ENCODE assay signal across 19 mouse cellular contexts in the genomic region with DNA sequence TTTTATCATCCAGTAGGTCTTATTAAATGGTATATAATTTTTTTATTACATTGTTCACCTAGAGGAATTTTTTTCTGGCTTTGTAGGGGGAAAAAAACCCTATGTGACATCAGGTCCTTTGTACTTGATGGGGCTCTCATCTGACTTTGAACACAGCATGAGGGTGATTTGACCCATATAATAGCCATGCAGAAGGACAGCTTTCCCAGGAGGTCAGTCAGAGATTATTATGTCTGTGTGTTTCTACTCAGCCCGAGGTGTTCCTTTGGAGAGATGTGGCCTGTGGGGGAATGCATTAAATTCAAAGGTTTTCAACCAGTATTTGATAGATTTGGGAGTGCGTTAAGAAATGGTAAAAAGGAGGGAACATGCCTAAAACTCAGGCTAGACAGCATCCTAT.
DNase-seq lines count a peak whose midpoint lies in the region; ATAC-seq and TF ChIP-seq lines count a peak whose summit lies in the region.
"Had no signal": no experiment of that assay in that cellular context is flagged by ENCODE, and none has a peak within 500 bp of the region (broad histone marks: within the 10 kb centered on the region; RNA-seq: fewer than 3 reads in every experiment).

No protein-coding gene starts in this region.

- H3K4me3 ChIP-seq in forebrain, embryonic 13.5 days = no peak overlapping the region
- no peak overlapping the region for H3K4me3 ChIP-seq in forebrain, embryonic 10.5 days
- no peak overlapping the region for H3K4me3 ChIP-seq in hindbrain, embryonic 14.5 days (replicated peaks; ENCODE audit: low read length)
- no peak overlapping the region for H3K4me3 ChIP-seq in hindbrain, postnatal 0 days (ENCODE audit: low read length)
- H3K4me3 ChIP-seq in midbrain, embryonic 15.5 days = no peak overlapping the region
- no peak overlapping the region for H3K4me3 ChIP-seq in midbrain, postnatal 0 days (ENCODE audit: low read depth, low read length)
- no peak overlapping the region for H3K4me3 ChIP-seq in heart, embryonic 11.5 days (ENCODE audit: low read depth, low read length)
- H3K4me3 ChIP-seq: heart, adult 2 months; heart, embryonic 10.5 days; hindbrain, embryonic 12.5 days had no signal

- 67% methylated on average over 2 of the region's 2 CpGs for WGBS in forebrain, embryonic 13.5 days
- 69% methylated on average over 2 of the region's 2 CpGs for WGBS in forebrain, embryonic 10.5 days
- 57% methylated on average over 2 of the region's 2 CpGs for WGBS in hindbrain, embryonic 14.5 days
- WGBS in hindbrain, postnatal 0 days = 57% methylated on average over 2 of the region's 2 CpGs
- 37% methylated on average over 2 of the region's 2 CpGs for WGBS in midbrain, embryonic 15.5 days
- WGBS in midbrain, postnatal 0 days = 40% methylated on average over 2 of the region's 2 CpGs
- WGBS in heart, embryonic 11.5 days (ENCODE audit: insufficient replicate concordance) = 69% methylated on average over 2 of the region's 2 CpGs

- no peaks in the 10 kb centered on the region for H3K27me3 ChIP-seq in forebrain, embryonic 13.5 days
- no peaks in the 10 kb centered on the region for H3K27me3 ChIP-seq in forebrain, embryonic 10.5 days (ENCODE audit: poor library complexity, severe bottlenecking)
- no peaks in the 10 kb centered on the region for H3K27me3 ChIP-seq in hindbrain, embryonic 14.5 days (ENCODE audit: control insufficient read depth, insufficient read depth, low read length)
- H3K27me3 ChIP-seq in hindbrain, postnatal 0 days (ENCODE audit: insufficient read depth, low read length) = no peaks in the 10 kb centered on the region
- no peaks in the 10 kb centered on the region for H3K27me3 ChIP-seq in midbrain, embryonic 15.5 days (replicated peaks)
- H3K27me3 ChIP-seq in midbrain, postnatal 0 days (ENCODE audit: insufficient read depth, low read length) = no peaks in the 10 kb centered on the region
- no peaks in the 10 kb centered on the region for H3K27me3 ChIP-seq in heart, embryonic 11.5 days (ENCODE audit: control insufficient read depth, insufficient read depth, low read length)
- H3K27me3 ChIP-seq: hindbrain, embryonic 12.5 days had no signal

- DNase-seq in forebrain, embryonic 10.5 days (ENCODE audit: extremely low spot score, low spot score) = no peak
- no peak for DNase-seq in hindbrain, embryonic 14.5 days (ENCODE audit: low spot score)
- DNase-seq in hindbrain, postnatal 0 days (ENCODE audit: low spot score) = no peak
- no peak for DNase-seq in midbrain, postnatal 0 days (ENCODE audit: low spot score)
- peak; percentile 59 for DNase-seq in brain, embryonic 14.5 days (ENCODE audit: low read depth)
- DNase-seq: adrenal gland, adult 8-10 months; adrenal gland, postnatal 25 days; cerebellum, adult 18-20 months; cerebellum, adult 9-10 months; gastrocnemius, postnatal 10 days; gastrocnemius, postnatal 36 days; heart, adult 2 months had no signal

- H3K9me3 ChIP-seq in forebrain, embryonic 13.5 days (replicated peaks) = no peaks in the 10 kb centered on the region
- no peaks in the 10 kb centered on the region for H3K9me3 ChIP-seq in forebrain, embryonic 10.5 days
- no peaks in the 10 kb centered on the region for H3K9me3 ChIP-seq in hindbrain, embryonic 14.5 days (ENCODE audit: control insufficient read depth, low read length)
- H3K9me3 ChIP-seq in hindbrain, postnatal 0 days (ENCODE audit: low read length) = no peaks in the 10 kb centered on the region
- no peaks in the 10 kb centered on the region for H3K9me3 ChIP-seq in midbrain, embryonic 15.5 days
- H3K9me3 ChIP-seq in midbrain, postnatal 0 days (ENCODE audit: low read length) = no peaks in the 10 kb centered on the region
- no peaks in the 10 kb centered on the region for H3K9me3 ChIP-seq in heart, embryonic 11.5 days (replicated peaks; ENCODE audit: control insufficient read depth, low read length)
- H3K9me3 ChIP-seq: heart, embryonic 10.5 days; hindbrain, embryonic 12.5 days had no signal

- peak; percentile 14; the same call in 1 of the 2 replicates for ATAC-seq in forebrain, embryonic 13.5 days
- ATAC-seq in hindbrain, embryonic 14.5 days (ENCODE audit: low FRiP score) = no peak
- no peak for ATAC-seq in hindbrain, postnatal 0 days
- peak; percentile 52; the same call in 1 of the 2 replicates for ATAC-seq in midbrain, embryonic 15.5 days (replicated peaks)
- ATAC-seq in midbrain, postnatal 0 days (ENCODE audit: low FRiP score) = no peak
- no peak for ATAC-seq in heart, embryonic 11.5 days (replicated peaks; ENCODE audit: insufficient number of reproducible peaks, low FRiP score, low TSS enrichment)
- ATAC-seq: activated CD4-positive, CD25-positive, alpha-beta regulatory T cell, adult 4 months; inflammation-experienced regulatory T-cells, adult 6 months had no signal

- no peak for TF ChIP-seq POLR2A in brain, embryonic 14.5 days (IDR thresholded peaks at IDR 0.05; ENCODE audit: borderline replicate concordance, extremely low read depth, insufficient read depth, insufficient read length, poor library complexity, severe bottlenecking)

- H3K4me2 ChIP-seq in forebrain, embryonic 13.5 days = no peak overlapping the region
- H3K4me2 ChIP-seq in hindbrain, embryonic 14.5 days (replicated peaks) = no peak overlapping the region
- H3K4me2 ChIP-seq in hindbrain, postnatal 0 days (ENCODE audit: low read depth, low read length) = no peak overlapping the region
- no peak overlapping the region for H3K4me2 ChIP-seq in midbrain, embryonic 15.5 days
- no peak overlapping the region for H3K4me2 ChIP-seq in midbrain, postnatal 0 days (ENCODE audit: low read depth, low read length, poor library complexity, severe bottlenecking)
- no peak overlapping the region for H3K4me2 ChIP-seq in heart, embryonic 11.5 days
- H3K4me2 ChIP-seq: hindbrain, embryonic 12.5 days had no signal

- no peak for TF ChIP-seq CTCF in hindbrain, postnatal 0 days (IDR thresholded peaks at IDR 0.05; ENCODE audit: low read depth)
- no peak for TF ChIP-seq CTCF in midbrain, postnatal 0 days (IDR thresholded peaks at IDR 0.05)
- TF ChIP-seq CTCF in brain, embryonic 14.5 days (IDR thresholded peaks at IDR 0.05; ENCODE audit: borderline replicate concordance, extremely low read depth, insufficient read depth, insufficient read length) = no peak

- no peaks in the 10 kb centered on the region for H3K36me3 ChIP-seq in forebrain, embryonic 13.5 days (ENCODE audit: poor library complexity, severe bottlenecking)
- H3K36me3 ChIP-seq in forebrain, embryonic 10.5 days (replicated peaks) = no peaks in the 10 kb centered on the region
- H3K36me3 ChIP-seq in hindbrain, embryonic 14.5 days (replicated peaks; ENCODE audit: control insufficient read depth, insufficient read depth) = no peaks in the 10 kb centered on the region
- no peaks in the 10 kb centered on the region for H3K36me3 ChIP-seq in hindbrain, postnatal 0 days (ENCODE audit: insufficient read depth, low read length)
- H3K36me3 ChIP-seq in midbrain, embryonic 15.5 days (replicated peaks) = no peaks in the 10 kb centered on the region
- H3K36me3 ChIP-seq in midbrain, postnatal 0 days (ENCODE audit: insufficient read depth, low read length) = no peaks in the 10 kb centered on the region
- H3K36me3 ChIP-seq in heart, embryonic 11.5 days (ENCODE audit: control insufficient read depth, insufficient read depth, low read length) = no peaks in the 10 kb centered on the region
- H3K36me3 ChIP-seq: heart, embryonic 10.5 days; hindbrain, embryonic 12.5 days had no signal

- H3K4me1 ChIP-seq in forebrain, embryonic 13.5 days = peaks cover 21% of the 10 kb centered on the region
- peaks cover 19% of the 10 kb centered on the region for H3K4me1 ChIP-seq in forebrain, embryonic 10.5 days
- peaks cover 17% of the 10 kb centered on the region for H3K4me1 ChIP-seq in hindbrain, embryonic 14.5 days (replicated peaks; ENCODE audit: control insufficient read depth, insufficient read depth, low read length)
- peaks cover 17% of the 10 kb centered on the region for H3K4me1 ChIP-seq in hindbrain, postnatal 0 days (ENCODE audit: insufficient read depth, low read length)
- peaks cover 17% of the 10 kb centered on the region for H3K4me1 ChIP-seq in midbrain, embryonic 15.5 days
- peaks cover 13% of the 10 kb centered on the region for H3K4me1 ChIP-seq in midbrain, postnatal 0 days (ENCODE audit: insufficient read depth, low read length)
- no peaks in the 10 kb centered on the region for H3K4me1 ChIP-seq in heart, embryonic 11.5 days (ENCODE audit: control insufficient read depth, insufficient read depth, low read length)
- H3K4me1 ChIP-seq: heart, embryonic 10.5 days had no signal

- no peak overlapping the region for H3K27ac ChIP-seq in forebrain, embryonic 13.5 days
- no peak overlapping the region for H3K27ac ChIP-seq in forebrain, embryonic 10.5 days
- 0 out of 2 replicates have a peak overlapping the region, but pooled peaks have one; percentile 74 for H3K27ac ChIP-seq in hindbrain, embryonic 14.5 days
- no peak overlapping the region for H3K27ac ChIP-seq in hindbrain, postnatal 0 days
- no peak overlapping the region for H3K27ac ChIP-seq in midbrain, embryonic 15.5 days
- no peak overlapping the region for H3K27ac ChIP-seq in midbrain, postnatal 0 days (ENCODE audit: low read depth, low read length)
- no peak overlapping the region for H3K27ac ChIP-seq in heart, embryonic 11.5 days (ENCODE audit: low read depth, low read length)
- H3K27ac ChIP-seq: heart, adult 2 months; heart, embryonic 10.5 days had no signal

- no peak overlapping the region for H3K9ac ChIP-seq in forebrain, embryonic 13.5 days
- H3K9ac ChIP-seq in hindbrain, embryonic 14.5 days = no peak overlapping the region
- H3K9ac ChIP-seq in hindbrain, postnatal 0 days (replicated peaks; ENCODE audit: low read length) = no peak overlapping the region
- H3K9ac ChIP-seq in midbrain, embryonic 15.5 days = no peak overlapping the region
- no peak overlapping the region for H3K9ac ChIP-seq in midbrain, postnatal 0 days (replicated peaks; ENCODE audit: low read length, poor library complexity, severe bottlenecking)
- no peak overlapping the region for H3K9ac ChIP-seq in heart, embryonic 11.5 days (ENCODE audit: low read depth, low read length)
- H3K9ac ChIP-seq: hindbrain, embryonic 12.5 days had no signal

Comparison
In these comparisons a context has a peak if more than half of its experiments do, and no peak if none do; other contexts are left out.
1. ATAC-seq: peak in forebrain, embryonic 13.5 days (single experiment) and midbrain, embryonic 15.5 days (single experiment); none in hindbrain, embryonic 14.5 days (single experiment), hindbrain, postnatal 0 days (single experiment), midbrain, postnatal 0 days (single experiment) and heart, embryonic 11.5 days (single experiment).